Mouse (Mus musculus) thymus, adult 2 months (tissue): Measurements from ENCODE around the gene Sema3c. TPM values are rescaled to one million over a fixed set of nuclear protein-coding genes. Genes with fewer than 3 reads are reported as not detected.

Experiments used
- DNase-seq: peaks from one replicate; pipeline ENCODE4 v3.0.0; 2021
- H3K27ac ChIP-seq: fragments of 200-500 bp; 2 replicates; pipeline ENCODE4 v1.5.1; 2012; ENCODE audit warnings: low read length, control low read depth; ENCODE audit not compliant: control insufficient read depth, insufficient read depth
- H3K27me3 ChIP-seq: fragments of 200-500 bp; 2 replicates; pipeline ENCODE4 v1.6.1; 2012; ENCODE audit warnings: mild to moderate bottlenecking, low read length, moderate library complexity, mixed read lengths; ENCODE audit not compliant: control insufficient read depth, insufficient read depth
- H3K36me3 ChIP-seq: fragments of 200-500 bp; 2 replicates; pipeline ENCODE4 v1.6.1; 2012; ENCODE audit warnings: mild to moderate bottlenecking, low read length, moderate library complexity; ENCODE audit not compliant: control insufficient read depth, insufficient read depth
- H3K4me1 ChIP-seq: fragments of 200-500 bp; replicated peaks from 2 replicates; pipeline ENCODE4 v1.6.1; 2012; ENCODE audit warnings: low read length; ENCODE audit not compliant: control insufficient read depth, insufficient read depth
- H3K4me3 ChIP-seq: fragments of 200-500 bp; 2 replicates; pipeline ENCODE4 v1.5.1; 2012; ENCODE audit warnings: mild to moderate bottlenecking, low read length, control low read depth, moderate library complexity; ENCODE audit not compliant: control insufficient read depth, insufficient read depth
- CTCF ChIP-seq: fragments of 200-500 bp; IDR thresholded peaks from 2 replicates; pipeline ENCODE4 v1.5.1; 2012; ENCODE audit warnings: mild to moderate bottlenecking, control low read depth, low read length, moderate library complexity, borderline replicate concordance; ENCODE audit not compliant: control insufficient read depth, poor library complexity, insufficient read depth; ENCODE audit errors: extremely low read depth
- POLR2A ChIP-seq: fragments of 200-500 bp; IDR thresholded peaks from 2 replicates; pipeline ENCODE4 v1.6.1; 2012; ENCODE audit warnings: mild to moderate bottlenecking, low read length, control low read depth, moderate library complexity; ENCODE audit not compliant: control insufficient read depth, poor library complexity, insufficient read depth; ENCODE audit errors: extremely low read depth
- WGBS: fragments of 180-500 bp; shearing (Covaris S2); methylation state at CpG from one replicate; pipeline ENCODE4 v1.1.7; 2018; 5-methylcytosine and 5-hydroxymethylcytosine counted together
- polyA plus RNA-seq: library from polyadenylated mRNA; depleted of rRNA; stranded (reverse); fragments of >200 nt; gene quantifications from 2 replicates; pipeline ENCODE4 v1.2.3, GENCODE M21; 2012

The Sema3c gene
- polyA plus RNA-seq, 1 experiment = 1.2 TPM

- DNase-seq = no peak
- H3K4me1 ChIP-seq = no peaks in the 10 kb centered on the region
- WGBS = 77% methylated on average over 2 of the region's 2 CpGs
- no peaks in the 10 kb centered on the region for H3K27me3 ChIP-seq
- H3K27ac ChIP-seq = no peak overlapping the region
- no peak overlapping the region for H3K4me3 ChIP-seq
- TF ChIP-seq POLR2A (no peak), CTCF (no peak)
- no peaks in the 10 kb centered on the region for H3K36me3 ChIP-seq
Observed at GRCm38 (mm10) chr5:17584299-17584945, 10.3 kb downstream of the Sema3c start.

- no peak overlapping the region for H3K4me3 ChIP-seq
- 88% methylated on average over 2 of the region's 2 CpGs for WGBS
- H3K27ac ChIP-seq = no peak overlapping the region
- TF ChIP-seq POLR2A (no peak), CTCF (no peak)
- no peaks in the 10 kb centered on the region for H3K4me1 ChIP-seq
- no peaks in the 10 kb centered on the region for H3K27me3 ChIP-seq
- DNase-seq = no peak
- no peaks in the 10 kb centered on the region for H3K36me3 ChIP-seq
Observed at GRCm38 (mm10) chr5:17586518-17587210, 12.6 kb downstream of the Sema3c start.

GRCm38 (mm10) chr5:17591908-17592307 is 17.8 kb downstream of the Sema3c start:
- 93% methylated on average over 3 of the region's 3 CpGs for WGBS
- H3K27ac ChIP-seq = no peak overlapping the region
- no peak for DNase-seq
- TF ChIP-seq POLR2A = no peak
- TF ChIP-seq CTCF = no peak
- H3K27me3 ChIP-seq = no peaks in the 10 kb centered on the region
- no peaks in the 10 kb centered on the region for H3K4me1 ChIP-seq
- H3K36me3 ChIP-seq = no peaks in the 10 kb centered on the region
- no peak overlapping the region for H3K4me3 ChIP-seq

GRCm38 (mm10) chr5:17601700-17602099 is 27.6 kb downstream of the Sema3c start:
- Histone ChIP-seq H3K27ac (no peak overlapping the region), H3K36me3 (no peaks in the 10 kb centered on the region), H3K4me1 (no peaks in the 10 kb centered on the region), H3K27me3 (no peaks in the 10 kb centered on the region), H3K4me3 (no peak overlapping the region)
- 60% methylated on average over 4 of the region's 4 CpGs for WGBS
- TF ChIP-seq CTCF = no peak
- TF ChIP-seq POLR2A = no peak
- DNase-seq = no peak

- no peaks in the 10 kb centered on the region for H3K4me1 ChIP-seq
- no peaks in the 10 kb centered on the region for H3K36me3 ChIP-seq
- no peak overlapping the region for H3K4me3 ChIP-seq
- 85% methylated on average over 2 of the region's 2 CpGs for WGBS
- DNase-seq = no peak
- TF ChIP-seq POLR2A = no peak
- TF ChIP-seq CTCF = no peak
- no peaks in the 10 kb centered on the region for H3K27me3 ChIP-seq
- no peak overlapping the region for H3K27ac ChIP-seq
Observed at GRCm38 (mm10) chr5:17620619-17621018, 46.5 kb downstream of the Sema3c start.

GRCm38 (mm10) chr5:17622564-17622963 is 48.5 kb downstream of the Sema3c start:
- TF ChIP-seq CTCF = no peak
- TF ChIP-seq POLR2A = no peak

More at GRCm38 (mm10) chr5:17622564-17622963, 48.5 kb downstream of the Sema3c start:
- H3K27me3 ChIP-seq = no peaks in the 10 kb centered on the region
- H3K27ac ChIP-seq = no peak overlapping the region
- H3K4me3 ChIP-seq = no peak overlapping the region
- 82% methylated on average over 2 of the region's 2 CpGs for WGBS
- no peaks in the 10 kb centered on the region for H3K36me3 ChIP-seq
- no peak for DNase-seq
- no peaks in the 10 kb centered on the region for H3K4me1 ChIP-seq
